Mouse (Mus musculus): ENCODE measurements around the gene Rgs6. TPM values are rescaled to one million over a fixed set of nuclear protein-coding genes. Genes with fewer than 3 reads are reported as not detected.

Gene Rgs6
- total RNA-seq, 4 experiments from 2014 or later = 53.0 to 63.9 (median 62.2) TPM

DNA sequence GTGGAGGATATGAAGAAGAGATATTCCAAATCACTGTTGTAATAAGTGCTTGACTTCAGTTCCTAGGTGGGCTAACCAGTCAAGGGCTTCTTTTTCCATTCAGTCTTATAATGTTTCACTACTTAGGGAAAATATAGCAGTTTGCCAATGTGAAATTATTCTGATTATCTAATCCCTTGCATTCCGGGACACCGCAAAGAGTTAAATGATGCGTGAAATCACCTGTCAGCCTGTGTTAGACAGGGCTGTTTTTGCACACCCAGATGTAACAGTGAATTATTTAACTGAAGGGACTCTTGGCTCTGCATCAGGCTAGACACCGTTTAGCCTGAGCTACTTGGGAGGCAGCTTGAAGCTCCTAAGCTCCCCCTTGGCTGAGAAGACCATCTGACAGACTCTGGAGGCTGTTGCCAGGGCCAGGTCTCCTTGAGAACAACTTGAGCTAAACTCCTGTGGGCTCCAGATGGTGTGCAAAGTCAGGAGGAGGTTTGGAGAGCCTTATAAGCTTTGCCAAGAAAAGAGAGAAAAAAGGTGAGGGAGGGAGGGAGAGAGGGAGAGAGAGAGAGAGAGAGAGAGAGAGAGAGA lies 382.5 kb downstream of the Rgs6 start:
- DNase-seq (ENCODE audit: low spot score in 2 of 2) = peak in 1 of 2 experiments; percentile 79

DNA sequence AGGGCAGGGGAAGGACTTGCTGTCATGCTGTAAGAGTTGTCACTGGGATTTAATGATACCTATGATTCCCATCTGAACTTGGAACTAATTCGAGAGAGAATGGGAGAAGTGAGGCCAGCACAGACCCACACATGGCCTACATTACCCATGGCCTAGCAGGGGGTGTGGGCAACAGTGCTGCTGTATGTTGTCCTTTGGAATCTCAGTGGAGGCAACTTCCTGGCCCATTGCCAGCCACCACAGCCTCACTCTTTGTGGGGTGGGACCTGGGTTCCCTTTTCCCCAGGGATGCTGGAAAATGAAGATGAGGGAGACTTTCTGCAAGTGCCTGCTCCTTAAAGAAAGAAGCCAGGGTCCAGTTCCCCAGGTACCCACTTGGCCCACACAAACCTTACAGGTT lies 383.1 kb downstream of the Rgs6 start:
- peak; percentile 15 to 36 for DNase-seq (ENCODE audit: low spot score in 2 of 2)

DNA sequence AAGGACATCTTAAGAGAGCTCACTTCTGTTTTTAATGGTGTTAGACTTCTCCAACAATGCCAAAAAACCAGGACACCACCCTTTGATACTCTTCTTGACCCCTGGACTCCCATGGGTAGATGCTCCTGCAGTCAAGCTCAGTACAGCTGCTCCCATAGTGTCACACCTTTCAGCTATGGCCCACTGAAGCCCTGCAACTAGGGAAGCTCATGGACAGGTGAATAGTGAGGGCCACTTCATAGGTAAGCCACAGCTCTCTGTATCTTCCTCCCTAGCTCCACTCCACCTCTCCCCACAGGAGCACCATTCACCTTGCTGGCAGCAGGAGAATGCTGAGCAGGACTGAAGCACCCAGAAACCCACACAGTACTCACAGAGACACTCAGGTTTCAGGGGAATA lies 384.6 kb downstream of the Rgs6 start:
- no peak for DNase-seq (ENCODE audit: low spot score in 2 of 2)

DNA sequence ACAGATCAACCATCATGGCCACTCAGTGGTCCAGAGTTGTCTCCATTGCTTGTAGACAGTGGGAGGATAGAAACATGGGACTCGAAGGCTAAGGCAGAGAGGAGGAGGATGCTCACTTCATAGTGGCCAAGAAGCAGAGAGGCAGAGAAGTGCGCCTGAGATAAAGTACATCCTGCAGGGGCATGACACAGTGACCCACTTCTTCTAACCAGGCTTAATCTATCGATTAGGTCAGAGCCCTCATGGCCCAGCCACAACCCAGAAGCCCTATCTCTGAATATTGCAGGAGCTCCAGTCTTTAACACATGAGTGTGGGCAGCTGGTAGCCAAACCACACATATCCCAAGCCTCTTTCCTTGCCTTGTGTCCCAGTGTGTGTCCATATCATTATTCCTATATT lies 385.7 kb downstream of the Rgs6 start:
- no peak for DNase-seq (ENCODE audit: low spot score in 2 of 2)

DNA sequence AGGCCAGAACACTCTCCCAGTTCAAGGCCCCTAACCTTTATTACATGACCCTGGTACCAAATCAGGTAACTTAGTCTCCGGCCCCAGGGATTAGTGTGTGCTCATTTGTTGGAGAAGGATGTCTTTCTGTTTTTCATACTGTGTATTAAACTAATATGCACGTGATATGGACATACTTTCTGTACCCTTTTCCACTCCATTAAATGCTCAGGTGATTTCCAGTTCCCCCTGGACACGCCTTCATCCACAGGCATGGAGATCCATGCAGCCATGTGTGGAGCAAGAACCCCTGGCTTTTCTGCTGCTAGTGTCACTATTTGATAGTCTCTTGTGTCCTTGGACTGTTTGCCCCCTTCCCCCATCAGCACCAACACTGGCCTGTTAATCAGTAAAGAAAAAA lies 390.2 kb downstream of the Rgs6 start:
- no peak for DNase-seq (ENCODE audit: low spot score in 2 of 2)

DNA sequence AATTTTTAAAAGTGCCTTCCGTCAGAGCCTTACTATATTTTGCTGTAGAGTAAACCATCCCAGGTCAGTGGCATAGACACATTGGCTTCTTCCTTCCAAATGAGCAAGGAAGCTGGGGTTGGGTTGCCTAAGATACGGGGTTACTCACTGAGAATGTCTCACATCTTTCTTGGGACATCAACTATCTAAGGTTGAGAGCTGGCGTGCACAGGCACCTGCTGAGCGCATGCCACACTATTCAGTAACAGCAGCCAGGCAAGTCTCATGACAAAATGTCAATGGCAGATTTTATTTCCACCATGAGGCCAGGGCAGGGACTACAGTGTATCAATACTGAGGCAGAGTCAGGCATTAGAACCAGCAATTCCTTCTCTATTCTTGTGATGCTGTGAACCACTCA lies 394.6 kb downstream of the Rgs6 start:
- no peak for DNase-seq (ENCODE audit: low spot score in 2 of 2)

DNA sequence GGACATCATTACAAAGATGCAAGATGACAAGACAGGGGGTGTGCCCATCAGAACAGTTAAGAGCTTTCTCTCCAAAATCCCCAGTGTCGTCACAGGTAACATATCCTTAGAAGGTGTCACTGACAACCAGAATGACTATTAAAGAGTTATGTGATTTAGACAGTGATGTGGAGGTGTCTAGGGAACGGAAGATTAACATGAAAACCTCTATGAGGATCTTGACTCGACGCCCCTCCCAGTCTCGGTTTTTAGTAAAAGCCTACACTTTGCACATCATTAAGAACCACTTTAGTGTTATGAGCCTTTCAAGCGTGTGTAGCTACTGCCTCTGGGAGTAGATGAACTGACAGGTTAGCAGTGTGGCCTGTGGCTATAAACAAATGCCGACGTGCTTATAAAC lies 397.2 kb downstream of the Rgs6 start:
- DNase-seq (ENCODE audit: low spot score in 2 of 2) = no peak

DNA sequence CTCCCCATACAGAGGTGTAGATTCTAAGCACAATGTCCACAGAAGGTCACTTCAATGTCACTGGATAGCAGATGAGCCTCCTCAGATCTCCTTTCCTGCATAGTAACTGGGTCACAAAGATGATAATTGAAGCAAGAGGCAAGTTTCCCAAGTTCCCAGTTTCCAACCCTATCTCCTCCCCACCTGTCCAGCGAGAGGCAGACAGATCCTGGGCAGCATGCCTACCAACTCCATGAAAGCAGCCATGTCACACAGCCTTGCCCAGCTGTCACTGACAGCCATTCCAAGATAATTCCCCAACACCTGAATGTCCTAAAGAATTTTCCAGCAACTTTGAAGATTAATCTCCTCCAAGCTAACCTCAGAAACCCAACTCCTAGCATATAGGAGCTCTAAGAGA lies 399.6 kb downstream of the Rgs6 start:
- no peak for DNase-seq (ENCODE audit: low spot score in 2 of 2)

DNA sequence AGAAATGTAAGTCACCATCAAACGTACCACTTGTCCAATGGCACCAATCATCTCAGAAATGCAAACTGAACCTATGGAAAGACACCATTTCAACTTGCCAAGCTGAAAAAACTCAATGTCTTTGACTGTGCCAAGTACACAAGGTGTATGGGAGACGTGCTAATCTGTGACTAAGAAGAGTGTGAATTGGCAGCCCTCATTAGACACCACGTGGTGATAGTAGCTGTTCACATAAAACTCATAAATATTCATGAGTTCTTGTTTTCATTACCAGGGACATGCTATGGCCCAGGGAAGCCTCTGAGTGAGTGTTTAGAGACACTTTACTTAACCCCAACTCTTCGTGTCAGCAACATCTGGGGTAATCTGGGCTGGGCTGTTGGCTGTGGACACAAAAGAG lies 405.8 kb downstream of the Rgs6 start:
- no peak for DNase-seq (ENCODE audit: low spot score in 2 of 2)

DNA sequence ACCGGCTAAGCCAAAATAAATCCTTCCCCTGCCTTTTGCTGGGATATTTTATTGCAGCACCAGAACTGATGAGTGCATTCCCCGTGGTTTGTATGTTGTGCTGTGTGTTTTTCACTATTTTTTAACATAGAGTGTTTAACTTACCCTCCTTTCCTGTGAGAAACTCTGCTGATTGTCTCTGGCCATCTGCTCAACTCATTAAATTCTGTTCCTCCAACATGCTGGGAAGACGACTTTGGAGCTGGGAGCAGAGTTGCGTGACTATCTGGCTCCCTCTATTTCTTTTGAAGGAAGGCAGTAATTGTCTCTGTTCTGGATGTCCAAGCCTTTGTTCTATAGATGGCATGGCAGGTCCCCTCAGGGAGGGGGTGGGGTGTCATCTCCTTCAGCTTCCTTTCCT lies 408.7 kb downstream of the Rgs6 start:
- no peak for DNase-seq (ENCODE audit: low spot score in 2 of 2)

DNA sequence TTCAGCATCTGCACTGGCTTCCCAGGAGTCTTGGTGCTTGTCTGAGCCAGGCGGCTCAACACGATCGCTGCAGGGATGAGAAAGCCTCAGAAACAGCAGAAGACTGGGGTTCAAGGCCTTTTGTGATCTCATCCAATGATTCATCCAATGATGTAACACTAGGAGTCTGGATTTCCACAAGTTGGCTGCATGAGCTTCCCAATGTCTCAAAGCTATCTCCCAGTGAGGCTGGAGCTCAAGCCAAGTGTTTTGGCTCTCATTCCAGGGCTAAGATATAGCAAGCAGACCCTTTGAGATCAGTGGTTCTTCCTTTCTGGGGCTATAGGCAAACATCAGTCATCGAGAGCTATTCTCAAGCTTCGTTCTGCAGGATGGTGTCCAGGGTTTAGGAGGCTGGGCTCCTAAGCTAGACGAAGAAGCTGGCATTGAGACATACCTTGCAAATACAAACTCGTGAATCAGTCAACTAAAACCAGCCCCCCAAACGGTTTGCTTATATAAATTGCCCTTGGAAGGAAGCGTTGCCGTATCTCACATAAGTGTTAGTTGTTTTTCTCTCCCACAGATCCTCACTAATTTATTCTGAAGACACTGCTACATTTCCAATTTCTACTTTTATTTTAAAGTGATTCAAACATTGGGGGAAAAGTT lies 410.7 kb downstream of the Rgs6 start:
- peak in 1 of 2 experiments; percentile 22 for DNase-seq (ENCODE audit: low spot score in 2 of 2)

DNA sequence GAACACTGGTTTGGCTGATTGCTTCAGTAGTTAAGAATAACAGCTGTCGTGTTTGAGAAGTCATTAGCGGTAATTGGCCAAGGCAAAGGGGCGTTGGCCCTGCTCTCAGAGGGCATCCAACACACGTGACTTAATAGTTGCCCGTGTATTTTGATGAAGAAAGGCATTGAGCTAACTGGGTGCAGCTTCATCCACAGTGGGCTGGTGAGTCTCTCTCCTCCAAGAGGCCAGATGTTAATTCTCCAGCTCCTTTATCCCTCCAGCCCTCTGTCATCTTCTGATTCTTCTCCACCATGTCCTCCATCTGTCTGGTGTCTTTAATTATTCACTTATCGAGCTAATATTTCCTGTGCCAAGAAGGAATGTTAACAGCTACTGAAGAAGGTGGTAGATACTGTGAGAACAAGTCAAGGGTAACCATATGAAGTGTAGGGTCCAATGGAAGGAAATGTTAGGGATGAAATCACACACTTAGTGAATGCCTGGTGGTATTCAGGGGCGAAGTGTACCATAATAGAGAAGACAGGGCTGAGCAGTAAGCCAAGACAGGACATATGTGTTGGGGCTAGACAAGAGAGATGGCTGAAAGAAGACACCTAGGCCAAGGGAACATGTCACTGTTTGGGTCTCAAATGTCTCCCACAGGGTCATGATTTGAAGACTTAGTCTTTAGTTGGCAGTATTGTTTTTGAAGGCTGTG lies 411.4 kb downstream of the Rgs6 start:
- DNase-seq (ENCODE audit: low spot score in 2 of 2) = no peak

DNA sequence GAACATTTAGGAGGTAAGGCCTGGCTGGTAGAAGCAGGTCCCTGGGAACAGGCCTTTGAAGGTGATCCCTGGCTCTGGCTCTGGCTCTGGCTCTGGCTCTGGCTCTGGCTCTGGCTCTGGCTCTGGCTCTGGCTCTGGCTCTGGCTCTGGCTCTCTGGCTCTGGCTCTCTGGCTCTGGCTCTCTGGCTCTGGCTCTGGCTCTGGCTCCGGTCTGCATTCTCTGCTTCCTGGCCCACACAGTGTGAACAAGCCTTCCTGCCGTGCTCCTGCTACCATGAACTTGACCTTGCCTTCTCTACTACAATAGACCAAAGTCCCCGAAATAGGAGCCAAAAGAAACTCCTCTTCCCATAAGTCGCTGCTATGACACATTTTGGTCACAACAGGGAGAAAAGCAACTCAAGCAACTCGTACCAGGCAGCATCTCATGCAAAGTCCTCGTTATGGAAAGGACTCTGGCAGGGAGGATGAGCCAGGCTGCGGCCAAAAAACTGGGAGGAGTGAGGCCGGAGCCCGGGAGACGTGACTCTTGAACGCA lies 412.0 kb downstream of the Rgs6 start:
- DNase-seq (ENCODE audit: low spot score in 2 of 2) = no peak

DNA sequence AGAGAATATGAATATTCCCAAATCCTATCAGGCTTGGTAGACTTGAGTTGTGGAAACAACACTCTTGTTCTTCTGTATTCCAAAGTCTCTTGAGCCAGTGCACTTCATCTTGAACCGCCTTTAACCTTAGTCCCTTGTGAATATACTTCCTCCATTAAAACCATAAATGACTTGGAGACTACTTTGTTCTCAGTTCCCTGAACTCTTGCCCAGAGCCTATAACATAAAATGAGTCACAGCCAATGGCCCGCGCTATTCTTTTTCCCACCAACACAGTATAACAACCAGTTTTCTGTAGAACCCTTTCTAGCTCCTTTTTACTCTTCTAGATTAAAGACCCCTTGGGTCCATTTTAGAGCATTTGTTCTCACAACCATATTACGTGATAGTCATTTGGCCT lies 412.9 kb downstream of the Rgs6 start:
- DNase-seq (ENCODE audit: low spot score in 2 of 2) = no peak

DNA sequence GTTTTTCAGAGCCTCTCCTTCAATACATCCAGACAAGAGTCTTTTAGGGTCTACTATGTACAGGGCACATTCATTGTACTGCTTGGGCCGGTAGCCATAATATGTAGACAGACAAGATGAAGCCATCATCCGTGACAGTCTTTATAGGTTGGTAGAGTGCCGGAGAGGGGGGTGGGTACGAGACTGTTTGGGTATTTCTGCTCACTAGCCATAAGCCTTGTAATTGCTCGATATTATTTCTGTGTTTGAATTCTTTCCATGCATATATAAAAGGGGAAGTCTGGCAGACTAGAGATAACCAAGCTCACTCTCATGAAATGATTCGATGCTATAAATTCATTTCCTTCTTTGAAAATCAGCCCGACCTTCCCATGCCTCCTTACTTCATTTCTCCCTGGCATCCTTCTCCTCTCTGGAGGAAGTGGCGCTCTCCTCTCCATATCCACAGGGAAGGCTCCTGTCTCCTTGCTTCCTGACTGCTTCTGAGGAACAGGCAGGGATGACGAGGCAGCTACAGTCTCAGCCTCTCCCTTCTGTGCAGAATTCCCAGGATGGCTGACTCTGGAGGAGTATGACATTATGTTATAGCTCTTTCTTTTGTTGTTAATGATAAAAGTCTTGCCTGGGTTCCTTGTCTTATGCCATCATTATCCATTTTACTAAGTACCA lies 416.1 kb downstream of the Rgs6 start:
- peak in 1 of 2 experiments; percentile 14 for DNase-seq (ENCODE audit: low spot score in 2 of 2)

DNA sequence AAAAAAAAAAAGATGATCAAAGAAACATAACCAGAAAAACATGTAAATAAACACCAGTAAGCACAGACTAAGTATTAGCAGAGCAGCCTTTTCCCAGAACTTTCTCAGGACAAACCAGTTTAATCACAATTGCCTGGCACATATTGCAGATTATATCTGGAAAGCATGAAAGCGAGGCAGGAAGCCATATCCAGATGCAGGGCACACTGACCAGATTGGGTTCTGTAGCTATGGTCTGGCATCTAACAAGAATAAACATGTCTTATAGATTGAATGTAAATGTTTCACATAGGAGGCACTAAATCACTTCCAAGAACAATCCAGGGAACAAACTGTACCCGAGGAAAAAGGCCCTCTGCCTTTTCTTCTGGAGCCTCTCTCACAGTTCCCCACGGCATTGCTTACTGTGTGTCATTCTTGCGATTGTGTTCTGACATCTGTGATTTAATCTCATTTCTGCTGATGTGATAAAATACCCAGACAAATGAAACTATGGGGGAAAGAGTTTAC lies 423.0 kb downstream of the Rgs6 start:
- no peak for DNase-seq (ENCODE audit: low spot score in 2 of 2)

DNA sequence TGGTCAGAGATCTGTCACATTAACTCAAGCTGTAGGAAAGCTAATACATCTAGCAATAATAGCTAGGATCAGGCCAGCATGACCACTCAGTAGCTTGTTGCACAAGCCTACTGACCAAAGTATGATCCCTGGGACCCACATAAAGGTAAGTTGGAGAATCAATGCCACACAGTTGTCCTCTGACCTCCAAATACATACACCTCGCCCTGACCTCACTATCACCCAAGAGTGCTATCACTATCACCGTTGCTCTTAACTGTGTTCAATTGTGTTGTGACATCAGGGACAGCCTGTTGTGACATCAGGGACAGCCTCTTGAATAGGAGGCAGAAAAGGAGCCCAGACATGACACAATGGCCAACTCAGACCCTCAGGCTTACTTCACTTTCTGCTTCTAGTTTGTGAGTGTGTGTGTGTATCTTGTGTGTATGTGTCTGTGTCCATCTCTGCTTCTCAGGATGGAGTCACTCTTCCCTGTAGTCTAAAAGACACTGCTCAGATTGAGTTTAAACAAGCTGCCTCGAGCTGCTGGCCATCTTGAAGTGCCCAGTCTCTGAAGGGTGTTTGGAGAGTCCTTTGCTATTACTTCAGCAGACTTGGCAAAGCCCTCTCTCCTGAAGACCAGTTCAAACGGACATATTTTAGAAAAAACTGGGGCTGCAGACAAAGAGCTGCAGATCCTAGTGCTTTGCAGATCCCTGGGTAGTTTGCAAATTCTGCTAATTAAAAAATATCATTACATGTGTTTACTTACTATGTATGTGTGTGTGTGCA lies 426.0 kb downstream of the Rgs6 start:
- no peak for DNase-seq (ENCODE audit: low spot score in 2 of 2)

DNA sequence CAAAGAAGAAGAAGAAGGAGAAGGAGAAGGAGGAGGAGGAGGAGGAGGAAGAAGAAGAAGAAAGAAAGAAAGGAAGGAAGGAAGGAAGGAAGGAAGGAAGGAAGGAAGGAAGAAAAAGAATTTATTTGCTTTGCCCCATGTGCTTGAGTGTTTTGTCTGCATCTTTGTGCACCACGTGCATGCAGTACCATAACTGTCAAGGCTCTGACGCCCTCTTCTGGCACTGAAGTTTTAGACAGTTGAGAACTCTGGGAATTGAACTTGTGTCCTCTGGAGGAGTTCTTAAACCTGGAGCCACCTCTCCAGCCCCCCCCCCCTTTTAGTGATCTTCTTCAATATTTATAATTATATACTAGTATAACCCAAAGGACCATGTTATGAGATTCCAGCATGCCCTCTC lies 426.8 kb downstream of the Rgs6 start:
- no peak for DNase-seq (ENCODE audit: low spot score in 2 of 2)

DNA sequence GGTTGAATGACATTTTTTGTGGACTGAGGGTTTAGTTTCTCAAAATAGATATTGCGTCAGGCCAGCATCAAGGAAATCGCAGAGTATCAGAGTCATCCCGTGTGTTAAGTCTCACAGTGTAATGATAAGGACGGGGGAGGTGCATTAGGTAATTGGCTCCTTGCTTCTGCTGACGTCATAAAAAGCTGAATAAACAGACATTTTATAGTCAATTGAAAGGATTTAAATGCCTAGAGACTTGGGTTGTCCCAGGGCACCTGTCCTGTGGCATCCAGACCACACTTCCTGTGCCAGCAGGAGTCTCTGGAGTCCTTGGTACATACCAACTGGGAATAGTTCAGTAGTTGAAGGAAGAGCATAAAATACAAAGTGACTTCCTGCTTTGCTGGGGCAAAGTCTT lies 427.3 kb downstream of the Rgs6 start:
- DNase-seq (ENCODE audit: low spot score in 2 of 2) = no peak

DNA sequence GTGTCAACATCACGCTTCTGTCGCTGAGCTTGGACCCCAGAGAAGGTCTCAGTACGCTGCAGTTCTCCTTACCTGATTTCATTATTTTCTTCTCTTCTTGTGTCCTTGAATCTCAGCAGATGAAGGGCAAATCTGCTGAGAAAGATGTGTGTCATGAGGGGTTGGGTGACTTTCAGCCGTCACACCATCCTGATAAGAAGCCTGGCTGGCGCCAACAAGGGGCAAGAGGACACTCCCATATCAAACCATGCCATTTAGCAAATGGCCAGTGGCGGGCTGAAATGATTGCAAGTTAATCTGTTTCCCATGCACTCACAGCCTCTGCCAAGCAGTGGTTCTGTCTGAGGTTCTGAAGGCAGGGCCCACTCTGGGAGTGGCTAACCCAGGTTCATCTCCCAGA lies 428.4 kb downstream of the Rgs6 start:
- DNase-seq (ENCODE audit: low spot score in 2 of 2) = no peak

DNA sequence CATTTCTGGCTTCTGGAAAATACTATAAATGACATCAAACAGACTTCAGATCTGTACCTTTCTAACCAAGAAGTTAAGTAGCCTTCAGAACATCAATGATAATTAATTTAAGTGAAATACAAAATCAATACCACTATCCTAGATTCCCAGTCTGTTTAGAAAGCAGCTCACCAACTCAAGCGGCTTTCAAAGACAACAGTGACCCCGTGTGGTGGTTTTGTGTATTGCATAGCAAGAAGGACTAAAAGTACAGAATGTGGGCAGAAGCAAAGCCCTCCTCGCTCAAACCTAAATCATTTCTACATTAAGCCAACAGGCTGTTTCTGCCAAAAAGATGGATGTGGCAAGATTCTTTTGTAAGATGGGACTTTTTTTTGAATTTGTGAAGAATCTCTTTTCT lies 429.9 kb downstream of the Rgs6 start:
- peak; percentile 58 to 78 for DNase-seq (ENCODE audit: low spot score in 2 of 2)
